Mouse (Mus musculus) liver, postnatal 0 days (tissue): ENCODE measurements around the gene Npas2.

Experiments used
- CTCF ChIP-seq: sonication (generic); IDR thresholded peaks from 2 replicates; pipeline ENCODE4 v1.5.1; 2016; ENCODE audit warnings: antibody characterized with exemption, low read depth
- EP300 ChIP-seq: IDR thresholded peaks from 2 replicates; pipeline ENCODE4 v1.6.1; 2016; ENCODE audit warnings: antibody characterized with exemption, low read depth, mild to moderate bottlenecking

DNA sequence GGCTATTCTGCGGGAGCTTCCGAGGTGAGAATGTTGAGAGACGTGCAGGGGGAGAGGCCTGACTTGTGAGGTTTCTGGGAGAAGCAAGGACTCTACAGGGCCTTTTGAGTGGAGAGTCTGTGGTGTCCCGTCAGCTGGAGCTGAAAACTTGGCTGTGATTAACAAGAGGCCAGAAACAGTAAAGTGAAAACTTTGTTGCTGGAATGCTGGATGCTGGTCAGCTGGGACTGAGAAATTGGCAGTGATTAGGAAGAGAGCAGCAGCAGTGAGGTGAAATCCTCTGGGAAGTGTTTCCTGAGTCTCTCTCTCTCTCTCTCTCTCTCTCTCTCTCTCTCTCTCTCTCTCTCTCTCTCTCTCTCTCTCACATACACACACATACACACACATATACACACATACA is 148.3 kb downstream of the Npas2 start:
- no peak for TF ChIP-seq EP300
- TF ChIP-seq CTCF: no peak
